Mouse (Mus musculus) spleen, postnatal 4 days (tissue): ENCODE measurements around the gene Rnf215.

Experiments used
- DNase-seq, 2 experiments: peaks; one replicate each; pipeline ENCODE4 v3.0.0; 2022; ENCODE audit warnings: low spot score in 2 of 2

Rnf215 gene

GRCm38 (mm10) chr11:4190677-4191076 is 55.7 kb downstream of the Rnf215 start:
- no peak for DNase-seq
